Mouse (Mus musculus) olfactory bulb, adult 2 months (tissue): ENCODE data around the gene Stab1. TPM values are rescaled to one million over a fixed set of nuclear protein-coding genes. Genes with fewer than 3 reads are reported as not detected.

Experiments used
- H3K27ac ChIP-seq: fragments of 200-500 bp; 2 replicates; pipeline ENCODE4 v1.5.1; 2012; ENCODE audit warnings: low read depth, low read length; ENCODE audit not compliant: insufficient read depth
- H3K4me1 ChIP-seq: fragments of 200-500 bp; 2 replicates; pipeline ENCODE4 v1.6.1; 2012; ENCODE audit warnings: low read length; ENCODE audit not compliant: control insufficient read depth, insufficient read depth
- H3K4me3 ChIP-seq: fragments of 200-500 bp; 2 replicates; pipeline ENCODE4 v1.5.1; 2012; ENCODE audit warnings: mild to moderate bottlenecking, low read depth, low read length, moderate library complexity; ENCODE audit not compliant: insufficient read depth
- CTCF ChIP-seq: fragments of 200-500 bp; IDR thresholded peaks from 2 replicates; pipeline ENCODE4 v1.5.1; 2012; ENCODE audit warnings: low read depth, mild to moderate bottlenecking, low read length, moderate library complexity; ENCODE audit not compliant: insufficient read depth
- POLR2A ChIP-seq: fragments of 200-500 bp; IDR thresholded peaks from 2 replicates; pipeline ENCODE4 v1.6.1; 2012; ENCODE audit warnings: mild to moderate bottlenecking, low read depth, low read length, moderate library complexity; ENCODE audit not compliant: insufficient read depth
- WGBS: fragments of 180-500 bp; shearing (Covaris S2); methylation state at CpG from one replicate; pipeline ENCODE4 v1.1.7; 2018; 5-methylcytosine and 5-hydroxymethylcytosine counted together
- polyA plus RNA-seq: library from polyadenylated mRNA; stranded (reverse); fragments of >200 nt; gene quantifications from 2 replicates; pipeline ENCODE4 v1.2.4, GENCODE M21; 2012; ENCODE audit warnings: low replicate concordance; ENCODE audit not compliant: missing spikeins, insufficient read depth, insufficient read length

Gene Stab1
- polyA plus RNA-seq, 1 experiment, result not detected

DNA sequence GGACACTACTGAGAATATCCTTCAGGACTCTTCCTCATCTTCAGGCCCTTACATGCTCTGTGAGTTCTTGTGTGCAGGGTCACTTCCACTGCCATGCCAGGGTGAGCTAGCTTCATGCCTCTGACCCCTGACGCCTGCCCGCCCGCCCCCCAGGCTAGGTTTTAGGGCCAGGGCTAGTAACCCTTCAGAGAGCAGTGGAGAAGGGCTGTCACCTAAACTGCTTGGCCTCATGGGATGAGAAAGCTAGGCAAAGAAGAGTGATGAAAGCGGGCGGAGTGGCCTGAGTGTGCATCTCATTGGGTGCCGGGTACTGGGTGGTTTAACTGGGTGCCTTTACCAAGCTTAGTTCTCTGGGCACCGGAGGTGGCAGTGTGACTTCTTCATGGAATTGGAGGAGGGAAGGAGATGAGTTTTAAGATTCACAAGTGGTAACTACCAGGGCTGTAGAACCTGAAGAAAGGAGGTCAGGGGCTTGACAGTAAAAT lies 35.9 kb downstream of the Stab1 start:
- Histone ChIP-seq H3K27ac (no peak overlapping the region), H3K4me1 (peaks cover 30% of the 10 kb centered on the region), H3K4me3 (no peak overlapping the region)
- 90% methylated on average over 7 of the region's 7 CpGs for WGBS
- TF ChIP-seq POLR2A (no peak), CTCF (no peak)

DNA sequence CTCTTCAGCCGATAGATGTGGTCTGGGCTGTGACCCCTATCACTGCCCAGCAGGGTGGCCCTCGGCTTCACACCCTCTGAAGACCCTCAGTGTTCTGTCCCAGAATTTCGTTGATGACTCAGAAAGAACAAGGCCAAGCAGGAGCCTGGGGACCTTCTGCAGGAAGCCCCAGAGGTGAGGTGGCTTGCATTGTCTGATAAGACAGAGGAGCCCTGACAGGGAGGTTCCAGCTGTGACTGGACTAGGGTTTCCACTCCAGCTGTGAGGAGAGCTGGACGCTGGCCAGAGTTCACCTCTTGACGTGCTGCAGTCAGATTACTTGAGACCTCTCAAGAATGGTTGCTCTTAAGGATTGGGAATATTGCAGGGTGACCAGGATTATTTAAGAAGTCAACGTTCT lies 36.4 kb downstream of the Stab1 start:
- WGBS, result 47% methylated on average over 6 of the region's 6 CpGs
- H3K4me3 ChIP-seq, result no peak overlapping the region
- no peak for TF ChIP-seq POLR2A
- TF ChIP-seq CTCF, result no peak
- peaks cover 32% of the 10 kb centered on the region for H3K4me1 ChIP-seq
- H3K27ac ChIP-seq, result no peak overlapping the region

DNA sequence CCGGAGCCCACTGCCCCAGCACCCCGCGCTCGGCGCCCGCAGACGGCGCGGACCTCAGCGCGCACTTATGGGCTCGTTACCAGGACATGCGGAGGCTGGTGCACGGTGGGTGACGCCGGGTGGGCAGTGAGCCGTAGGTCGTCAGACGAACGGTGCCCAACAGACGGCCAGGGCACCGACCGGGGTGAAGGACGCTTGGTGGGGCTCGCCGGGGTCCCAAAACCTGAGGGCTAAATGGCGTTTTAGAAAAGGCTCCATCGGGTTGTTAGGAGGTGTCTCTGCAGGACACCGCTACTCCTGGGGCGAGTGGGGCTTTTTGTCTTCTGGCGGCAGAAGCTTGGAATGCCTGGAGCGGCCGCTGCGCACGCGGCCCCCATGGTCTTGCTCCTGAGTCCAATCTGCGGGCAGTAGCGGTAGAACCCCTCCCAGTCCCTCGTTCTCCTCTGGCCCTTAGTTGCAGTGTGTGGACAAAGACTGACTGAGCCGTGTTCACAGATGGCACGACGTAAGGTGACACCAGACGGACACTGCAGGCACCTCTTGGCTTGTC lies 37.1 kb downstream of the Stab1 start:
- TF ChIP-seq CTCF (no peak), POLR2A (no peak)
- H3K27ac ChIP-seq, result no peak overlapping the region
- peaks cover 37% of the 10 kb centered on the region for H3K4me1 ChIP-seq
- 6% methylated on average over 43 of the region's 43 CpGs for WGBS
- H3K4me3 ChIP-seq, result peak overlapping the region; percentile 51

DNA sequence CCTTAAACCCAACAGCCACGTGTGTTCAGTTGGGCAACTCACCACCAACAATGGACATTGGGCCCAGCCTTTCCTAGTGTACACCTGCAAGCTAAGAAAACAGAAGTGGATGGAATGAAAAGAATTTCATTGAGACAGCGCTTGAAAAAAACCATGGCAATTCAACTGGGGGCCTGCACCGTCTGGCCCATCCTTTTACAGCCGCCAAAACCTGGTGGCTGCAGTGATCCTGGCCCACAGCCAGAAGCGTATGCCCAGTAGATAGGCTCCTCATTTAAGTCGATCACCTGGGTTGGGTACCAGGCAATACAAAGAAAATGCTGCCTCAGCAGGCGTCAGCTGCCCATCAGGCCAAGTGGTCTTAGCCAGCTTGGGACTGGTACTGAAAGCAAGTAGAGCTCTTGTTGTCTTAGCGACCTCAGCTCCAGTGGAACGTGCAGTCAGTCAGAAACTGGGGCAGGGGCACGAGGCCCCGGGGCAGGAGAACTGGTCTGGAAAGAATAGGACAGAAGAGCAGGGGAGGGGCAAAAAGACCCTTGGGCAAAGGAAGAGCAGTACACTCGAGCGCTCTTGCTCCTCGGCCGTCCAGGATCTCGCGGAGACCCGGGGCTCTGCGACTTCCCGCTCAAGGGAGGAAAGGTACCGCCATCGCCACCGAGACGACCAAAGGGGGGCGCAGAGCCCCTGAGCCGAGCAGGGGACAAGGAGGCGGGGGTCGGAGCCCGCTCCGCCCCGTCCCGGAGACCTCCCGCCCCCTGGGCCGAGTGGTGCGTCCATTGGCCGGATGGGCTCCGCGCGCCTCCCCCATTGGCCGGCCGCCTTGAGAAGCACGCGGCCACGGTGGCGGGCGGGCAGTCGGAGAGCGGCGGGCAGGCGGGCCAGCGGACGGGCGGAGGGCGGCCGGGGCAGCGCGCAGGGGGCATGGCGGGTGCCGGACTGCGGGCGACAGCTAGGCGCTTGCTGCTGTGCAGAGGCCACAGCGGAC lies 37.9 kb downstream of the Stab1 start, which contains the start of gene Nt5dc2:
Gene Nt5dc2, plus strand, starts transcription at position 818 of the 985 bp plus-strand sequence.
- Histone ChIP-seq H3K4me3 (peak within 1 kb of the TSS; percentile 51), H3K27ac (no peak within 1 kb of the TSS), H3K4me1 (peaks cover 37% of the 10 kb centered on the region)
- 7% methylated on average over 63 of the region's 63 CpGs for WGBS
- TF ChIP-seq CTCF (no peak), POLR2A (no peak)

DNA sequence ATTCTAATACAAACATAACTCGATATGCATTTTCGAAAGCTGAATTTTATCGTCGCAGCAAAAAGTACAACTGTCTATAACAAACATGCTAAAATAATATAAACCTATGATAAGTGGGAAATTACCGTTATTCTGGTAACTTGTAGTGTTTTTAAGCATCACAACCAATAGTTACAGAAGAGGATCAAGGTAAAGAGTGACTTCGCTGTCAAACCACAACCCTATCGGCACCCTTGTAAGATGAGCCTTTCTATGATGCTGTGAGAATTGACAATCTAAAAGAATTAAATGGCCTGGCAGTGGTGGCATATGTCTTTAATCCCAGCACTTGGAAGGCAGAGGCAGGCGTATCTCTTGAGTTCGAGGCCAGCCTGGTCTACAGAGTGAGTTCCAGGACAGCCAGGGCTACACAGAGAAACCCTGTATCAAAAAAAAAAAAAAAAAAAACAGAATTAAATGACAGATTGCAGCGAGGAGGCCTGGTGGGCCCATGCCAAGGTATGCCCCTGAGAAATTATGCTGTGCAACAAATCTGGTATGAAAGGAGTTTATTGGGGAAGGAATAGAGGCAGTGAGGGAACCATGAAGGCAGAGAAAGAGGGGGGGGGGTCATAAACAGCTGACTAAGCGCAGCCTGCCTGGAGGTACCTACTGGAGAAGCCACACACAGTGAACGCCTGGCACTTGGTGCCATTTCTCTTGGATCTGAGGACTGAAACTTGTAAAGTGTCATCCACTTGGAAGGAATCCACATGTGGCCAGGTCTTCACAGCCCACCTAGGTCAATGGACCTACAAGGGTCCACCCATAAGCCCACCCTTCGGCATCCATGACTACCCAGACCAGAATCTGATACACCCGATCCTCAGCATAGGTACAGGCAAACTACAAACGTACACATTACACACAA lies 38.9 kb downstream of the Stab1 start:
- TF ChIP-seq CTCF (no peak), POLR2A (no peak)
- Histone ChIP-seq H3K27ac (no peak overlapping the region), H3K4me3 (no peak overlapping the region; the same call in 1 of the 2 replicates), H3K4me1 (peaks cover 37% of the 10 kb centered on the region)
- WGBS, result 62% methylated on average over 15 of the region's 15 CpGs

DNA sequence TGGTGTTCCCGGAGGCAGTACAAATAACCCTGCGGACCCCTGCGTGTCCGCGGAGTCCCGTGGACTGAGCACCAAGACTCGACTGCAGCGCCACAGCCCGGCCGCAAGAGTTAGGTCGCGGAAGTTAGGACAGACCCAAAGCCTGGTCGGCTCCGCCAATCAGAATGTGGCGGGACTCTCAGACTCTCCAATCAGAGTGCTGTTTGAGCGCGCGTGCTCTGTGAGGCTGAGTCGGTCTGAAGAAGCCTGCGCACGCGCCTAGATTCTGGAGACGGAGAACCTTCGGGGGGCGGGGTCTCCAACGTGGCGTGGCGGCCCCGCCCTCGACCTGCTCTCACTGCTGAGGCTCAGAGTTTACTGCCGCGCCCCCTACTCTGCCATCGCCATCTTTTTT lies 39.6 kb downstream of the Stab1 start, which contains the start of gene Smim4:
Gene Smim4, minus strand, starts transcription at position 131 of the 394 bp plus-strand sequence.
- Histone ChIP-seq H3K4me1 (peaks cover 30% of the 10 kb centered on the region), H3K27ac (peak within 1 kb of the TSS; percentile 27), H3K4me3 (peak within 1 kb of the TSS; percentile 67)
- TF ChIP-seq CTCF (peak; percentile 44; the same call in 1 of the 2 replicates), POLR2A (peak; percentile 84)
- WGBS, result under 1% methylated on average over 33 of the region's 33 CpGs

DNA sequence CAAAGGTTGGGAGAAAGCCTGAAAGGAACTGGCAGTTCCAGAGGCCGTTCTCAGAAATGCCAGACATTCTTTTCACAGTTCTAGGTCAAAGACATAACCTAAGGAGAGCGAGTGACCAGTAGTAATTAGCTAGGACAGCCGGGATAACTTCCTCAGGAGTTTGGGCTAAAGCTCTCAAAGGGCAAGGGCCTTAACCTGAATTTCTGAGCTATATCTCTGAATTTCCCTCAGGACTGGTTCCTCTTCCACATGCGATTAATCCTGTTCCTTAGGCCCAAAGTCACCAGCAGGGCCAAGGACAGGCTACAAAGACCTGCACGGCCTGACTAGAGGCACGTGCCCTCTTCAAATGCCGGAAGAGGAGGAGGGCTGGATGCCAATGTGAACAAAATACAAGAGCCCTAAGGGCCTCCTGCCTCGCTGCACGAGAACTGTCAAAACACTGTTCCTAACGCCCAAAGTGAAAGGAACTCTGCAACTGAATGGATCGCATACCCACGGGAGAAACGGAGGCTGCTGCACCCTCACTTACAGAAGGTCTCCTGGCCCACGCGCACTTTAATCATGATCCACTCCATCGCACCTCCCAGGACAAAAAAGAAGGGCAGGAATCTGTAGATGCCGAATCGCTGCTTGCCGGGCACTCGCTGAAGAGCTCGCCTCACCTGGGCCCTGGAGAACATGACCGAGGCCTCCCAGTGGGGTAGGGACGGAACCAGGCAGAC lies 40.2 kb downstream of the Stab1 start:
- WGBS, result under 1% methylated on average over 23 of the region's 23 CpGs
- H3K4me1 ChIP-seq, result peaks cover 25% of the 10 kb centered on the region

DNA sequence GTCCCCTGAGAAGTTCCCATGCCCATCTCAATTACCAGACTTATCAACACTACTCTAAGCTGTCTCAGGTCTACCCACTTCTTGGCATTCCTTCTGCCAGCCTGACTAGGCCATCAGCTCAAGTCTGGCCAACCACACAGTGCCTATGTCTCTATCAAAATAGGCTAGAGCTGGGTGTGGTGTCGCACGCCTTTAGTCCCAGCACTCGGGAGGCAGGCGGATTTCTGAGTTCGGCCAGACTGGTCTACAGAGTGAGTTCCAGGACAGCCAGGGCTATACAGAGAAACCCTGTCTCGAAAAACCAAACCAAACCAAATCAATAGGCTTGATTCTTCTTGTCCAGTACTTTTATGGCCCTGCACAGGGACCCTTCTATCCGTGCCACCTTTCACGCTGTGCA lies 41.6 kb downstream of the Stab1 start:
- Histone ChIP-seq H3K4me1 (peaks cover 19% of the 10 kb centered on the region), H3K4me3 (no peak overlapping the region), H3K27ac (no peak overlapping the region)
- 93% methylated on average over 8 of the region's 8 CpGs for WGBS
- TF ChIP-seq POLR2A, result no peak
- TF ChIP-seq CTCF, result no peak

More for the DNA sequence above, 40.2 kb downstream of the Stab1 start:
- Histone ChIP-seq H3K4me3 (peak overlapping the region; percentile 67), H3K27ac (peak overlapping the region; percentile 27)
- TF ChIP-seq POLR2A, result no peak
- TF ChIP-seq CTCF, result no peak; the same call in 1 of the 2 replicates
